Mouse (Mus musculus): ENCODE data around the gene Uqcc3. TPM values are rescaled to one million over a fixed set of nuclear protein-coding genes. Genes with fewer than 3 reads are reported as not detected.
"Not testable (repeated sequence)": the region's sequence is repeated elsewhere in the genome, so short reads cannot be mapped to it uniquely, and the experiment has no call there.

The Uqcc3 gene
- polyA plus RNA-seq, 1 experiment from 2014 or later: 55.2 TPM

- H3K36me3 ChIP-seq (replicated peaks): peaks cover 22% of the 10 kb centered on the region
- H3K9ac ChIP-seq: peak within 1 kb of the TSS; percentile 70
- peak within 1 kb of the TSS; percentile 97 for H3K27ac ChIP-seq
- peaks cover 36% of the 10 kb centered on the region for H3K4me1 ChIP-seq
- peak; percentile 82 for ATAC-seq (ENCODE audit: low FRiP score)
- no peaks in the 10 kb centered on the region for H3K27me3 ChIP-seq
- WGBS: 33% methylated on average over 11 of the region's 11 CpGs
- peak within 1 kb of the TSS; percentile 47 for H3K4me3 ChIP-seq (replicated peaks)
- H3K4me2 ChIP-seq: peak within 1 kb of the TSS; percentile 84
- H3K9me3 ChIP-seq: no peaks in the 10 kb centered on the region
Observed at GRCm38 (mm10) chr19:8839103-8839907, 41.4 kb downstream of the Uqcc3 start, which contains the start of gene Gng3. Gene Gng3, minus strand, starts transcription at chr19:8839194.

DNA sequence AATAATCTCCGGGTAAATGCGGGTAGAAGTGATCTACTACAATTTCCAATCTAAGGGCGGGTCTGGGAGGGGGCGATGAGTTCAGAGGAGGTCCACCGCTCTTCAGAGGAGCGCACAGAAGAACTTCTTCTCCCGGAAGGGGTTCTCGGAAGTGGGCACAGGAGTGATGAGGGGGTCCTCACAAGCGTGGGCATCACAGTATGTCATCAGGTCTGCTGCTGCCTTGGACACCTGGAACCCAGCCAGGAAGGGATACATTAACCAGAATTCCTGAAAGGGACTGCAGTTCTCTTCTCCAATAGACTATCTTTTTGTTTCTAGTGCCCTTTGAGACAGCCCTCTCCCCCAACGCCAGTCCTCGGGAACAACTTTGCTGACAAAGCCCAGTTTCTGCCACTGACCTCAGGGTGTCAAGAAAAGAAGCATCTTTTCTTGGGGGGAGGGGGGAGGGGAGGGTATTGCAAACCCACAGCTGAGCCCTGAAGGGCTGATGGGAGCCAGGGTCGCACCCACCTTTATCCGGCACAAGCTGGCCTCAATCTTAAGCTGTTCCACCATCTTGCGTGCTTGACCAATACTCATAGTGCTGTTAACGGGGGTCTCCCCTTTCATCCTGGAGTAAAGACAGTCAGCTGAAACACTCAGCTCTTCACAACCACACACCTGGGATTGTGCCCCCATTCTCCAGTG lies 42.5 kb downstream of the Uqcc3 start:
- 15% methylated on average over 15 of the region's 15 CpGs for WGBS
- Histone ChIP-seq H3K9me3 (no peaks in the 10 kb centered on the region), H3K27me3 (no peaks in the 10 kb centered on the region), H3K27ac (peak overlapping the region; percentile 97), H3K4me3 (replicated peaks) (peak overlapping the region; percentile 47), H3K4me1 (peaks cover 36% of the 10 kb centered on the region), H3K9ac (peak overlapping the region; percentile 70), H3K36me3 (replicated peaks) (peaks cover 33% of the 10 kb centered on the region), H3K4me2 (peak overlapping the region; percentile 84)
- ATAC-seq (ENCODE audit: low FRiP score): peak; percentile 10; the same call in 1 of the 2 replicates

- ATAC-seq (ENCODE audit: low FRiP score): peak; percentile 74
- Histone ChIP-seq H3K27me3 (no peaks in the 10 kb centered on the region), H3K9ac (peak within 1 kb of the TSS; percentile 70), H3K36me3 (replicated peaks) (peaks cover 34% of the 10 kb centered on the region), H3K4me3 (replicated peaks) (peak within 1 kb of the TSS; percentile 47), H3K4me1 (peaks cover 36% of the 10 kb centered on the region), H3K9me3 (no peaks in the 10 kb centered on the region), H3K4me2 (peak within 1 kb of the TSS; percentile 84), H3K27ac (peak within 1 kb of the TSS; percentile 97)
- under 1% methylated on average over 38 of the region's 38 CpGs for WGBS
Observed at GRCm38 (mm10) chr19:8837251-8837791, 43.4 kb downstream of the Uqcc3 start, which contains the start of gene Bscl2. Gene Bscl2, plus strand, starts transcription at chr19:8837467.

DNA sequence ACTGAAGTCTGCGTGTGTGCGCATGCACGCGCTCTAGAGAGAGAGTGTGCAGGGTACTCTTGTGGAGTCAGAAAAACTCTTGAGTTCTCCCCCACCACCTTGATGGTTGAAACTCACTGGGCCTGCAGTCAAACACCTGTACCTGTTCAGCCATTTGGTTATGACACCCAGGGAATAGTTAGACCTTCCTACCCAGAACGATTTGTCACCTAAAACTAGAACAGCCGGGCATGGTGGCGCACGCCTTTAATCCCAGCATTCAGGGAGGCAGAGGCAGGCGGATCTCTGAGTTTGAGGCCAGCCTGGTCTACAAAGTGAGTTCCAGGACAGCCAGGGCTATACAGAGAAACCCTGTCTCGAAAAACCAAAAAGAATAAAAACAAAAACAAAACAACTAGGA lies 44.4 kb downstream of the Uqcc3 start:
- WGBS: 98% methylated on average over 10 of the region's 10 CpGs
- H3K27ac ChIP-seq: peak overlapping the region; percentile 97
- H3K4me1 ChIP-seq: peaks cover 36% of the 10 kb centered on the region
- ATAC-seq (ENCODE audit: low FRiP score); H3K27me3 ChIP-seq; H3K4me2 ChIP-seq; H3K9ac ChIP-seq; H3K9me3 ChIP-seq; H3K4me3 ChIP-seq (replicated peaks): not testable (repeated sequence)
- peaks cover 44% of the 10 kb centered on the region for H3K36me3 ChIP-seq (replicated peaks)

DNA sequence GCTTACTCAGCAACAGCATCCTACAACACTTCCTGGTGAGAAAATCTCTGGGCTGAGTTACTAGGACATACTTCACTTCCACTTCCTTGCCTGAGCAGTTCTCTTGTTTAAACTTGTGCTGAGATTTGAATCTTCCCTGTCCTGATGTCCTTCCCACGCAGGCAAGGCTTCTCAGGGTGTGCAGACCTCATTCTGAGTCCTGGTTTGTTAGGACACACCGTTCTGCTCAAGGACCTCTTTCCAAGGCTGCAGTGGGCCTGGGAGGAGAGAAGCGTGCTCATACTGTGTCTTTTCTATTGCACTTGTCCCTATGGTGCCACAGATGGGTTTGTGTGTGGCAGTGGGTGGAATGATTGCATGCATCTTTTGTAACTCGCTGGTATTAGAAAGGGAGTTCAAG lies 47.8 kb downstream of the Uqcc3 start:
- 89% methylated on average over 4 of the region's 4 CpGs for WGBS
- peaks cover 77% of the 10 kb centered on the region for H3K36me3 ChIP-seq (replicated peaks)

GRCm38 (mm10) chr19:8831262-8831661 lies 49.5 kb downstream of the Uqcc3 start:
- no peak overlapping the region for H3K27ac ChIP-seq
- H3K27me3 ChIP-seq: no peaks in the 10 kb centered on the region
- no peaks in the 10 kb centered on the region for H3K9me3 ChIP-seq
- H3K4me2 ChIP-seq: no peak overlapping the region
- H3K4me3 ChIP-seq (replicated peaks): no peak overlapping the region
- H3K36me3 ChIP-seq (replicated peaks): peaks cover 93% of the 10 kb centered on the region
- no peaks in the 10 kb centered on the region for H3K4me1 ChIP-seq
- WGBS: 84% methylated on average over 11 of the region's 11 CpGs
- H3K9ac ChIP-seq: no peak overlapping the region
- no peak for ATAC-seq (ENCODE audit: low FRiP score)

More for the DNA sequence above, 47.8 kb downstream of the Uqcc3 start:
- H3K27me3 ChIP-seq: no peaks in the 10 kb centered on the region
- ATAC-seq (ENCODE audit: low FRiP score): no peak
- H3K9me3 ChIP-seq: no peaks in the 10 kb centered on the region
- H3K4me1 ChIP-seq: peaks cover 4% of the 10 kb centered on the region
- no peak overlapping the region for H3K9ac ChIP-seq
- H3K27ac ChIP-seq: no peak overlapping the region
- no peak overlapping the region for H3K4me2 ChIP-seq
- no peak overlapping the region for H3K4me3 ChIP-seq (replicated peaks)

DNA sequence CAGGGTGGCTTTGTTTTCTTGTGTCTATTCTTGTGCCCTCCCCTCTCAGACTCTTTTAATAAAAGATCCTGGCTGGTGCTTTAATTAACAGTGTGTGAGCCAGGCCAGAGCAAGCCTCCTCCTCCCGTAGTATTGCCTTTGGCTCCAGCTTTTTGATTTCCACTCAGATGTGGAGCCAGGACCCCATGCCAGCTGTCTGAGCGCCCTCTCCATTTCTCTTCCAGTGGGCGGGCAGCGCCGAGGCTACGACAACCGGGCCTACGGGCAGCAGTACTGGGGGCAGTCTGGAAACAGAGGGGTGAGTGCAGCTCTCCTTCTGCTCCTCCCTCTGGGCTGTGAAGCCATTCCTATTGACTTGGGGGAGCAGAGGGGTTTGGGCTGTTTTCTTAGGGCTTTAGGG lies 50.1 kb downstream of the Uqcc3 start:
- Histone ChIP-seq H3K9ac (no peak overlapping the region), H3K27ac (no peak overlapping the region), H3K27me3 (no peaks in the 10 kb centered on the region), H3K36me3 (replicated peaks) (peaks cover 94% of the 10 kb centered on the region), H3K4me2 (no peak overlapping the region), H3K4me3 (replicated peaks) (no peak overlapping the region), H3K9me3 (no peaks in the 10 kb centered on the region), H3K4me1 (no peaks in the 10 kb centered on the region)
- ATAC-seq (ENCODE audit: low FRiP score): no peak
- WGBS: 91% methylated on average over 8 of the region's 8 CpGs

Small RNAs within 50 kb of the gene (microRNA-seq; reads per million reads assigned to microRNA genes)
- gene Mir5136: not detected

Other genes with a start within 250 kb of the Uqcc3 start
- gene Chrm1, start 217.1 kb downstream of the Uqcc3 start, polyA plus RNA-seq (2016; fragmentation: Nextera tagmentation; extraction: Ambion mirVana): 0.10 and 0.27 TPM in 2 replicates
- gene Slc3a2, start 157.6 kb downstream of the Uqcc3 start, polyA plus RNA-seq (2016; fragmentation: Nextera tagmentation; extraction: Ambion mirVana): 140 and 143 TPM in 2 replicates
- 83.7 and 85.9 TPM in 2 replicates for gene Wdr74, start 145.1 kb downstream of the Uqcc3 start, polyA plus RNA-seq (2016; fragmentation: Nextera tagmentation; extraction: Ambion mirVana)
- gene 1700092M07Rik, start 140.2 kb downstream of the Uqcc3 start, polyA plus RNA-seq (2016; fragmentation: Nextera tagmentation; extraction: Ambion mirVana): 2.8 and 3.7 TPM in 2 replicates
- gene Stx5a, start 139.5 kb downstream of the Uqcc3 start, polyA plus RNA-seq (2016; fragmentation: Nextera tagmentation; extraction: Ambion mirVana): 108 and 114 TPM in 2 replicates
- 206 and 225 TPM in 2 replicates for gene Nxf1, start 123.8 kb downstream of the Uqcc3 start, polyA plus RNA-seq (2016; fragmentation: Nextera tagmentation; extraction: Ambion mirVana)
- gene Tmem223, start 109.9 kb downstream of the Uqcc3 start, polyA plus RNA-seq (2016; fragmentation: Nextera tagmentation; extraction: Ambion mirVana): 203 and 210 TPM in 2 replicates
- gene Tmem179b, start 106.5 kb downstream of the Uqcc3 start, polyA plus RNA-seq (2016; fragmentation: Nextera tagmentation; extraction: Ambion mirVana): 34.4 and 36.9 TPM in 2 replicates
- 35.9 and 41.5 TPM in 2 replicates for gene Taf6l, start 94.5 kb downstream of the Uqcc3 start, polyA plus RNA-seq (2016; fragmentation: Nextera tagmentation; extraction: Ambion mirVana)
- 158 and 161 TPM in 2 replicates for gene Polr2g, start 82.3 kb downstream of the Uqcc3 start, polyA plus RNA-seq (2016; fragmentation: Nextera tagmentation; extraction: Ambion mirVana)
- 6.6 and 7.9 TPM in 2 replicates for gene Zbtb3, start 78.4 kb downstream of the Uqcc3 start, polyA plus RNA-seq (2016; fragmentation: Nextera tagmentation; extraction: Ambion mirVana)
- 78.7 and 83.9 TPM in 2 replicates for gene Ttc9c, start 61.6 kb downstream of the Uqcc3 start, polyA plus RNA-seq (2016; fragmentation: Nextera tagmentation; extraction: Ambion mirVana)
- 7.2 and 7.8 TPM in 2 replicates for gene Hnrnpul2, start 60.9 kb downstream of the Uqcc3 start, polyA plus RNA-seq (2016; fragmentation: Nextera tagmentation; extraction: Ambion mirVana)
- not detected in 2 replicates for gene AC129217.1, start 51.1 kb downstream of the Uqcc3 start, polyA plus RNA-seq (2016; fragmentation: Nextera tagmentation; extraction: Ambion mirVana)
- gene Bscl2, start 43.5 kb downstream of the Uqcc3 start, polyA plus RNA-seq (2016; fragmentation: Nextera tagmentation; extraction: Ambion mirVana): 57.5 and 62.9 TPM in 2 replicates
- 131 and 139 TPM in 2 replicates for gene Gng3, start 41.7 kb downstream of the Uqcc3 start, polyA plus RNA-seq (2016; fragmentation: Nextera tagmentation; extraction: Ambion mirVana)
- 0.26 and 0.60 TPM in 2 replicates for gene Lrrn4cl, start 30.2 kb downstream of the Uqcc3 start, polyA plus RNA-seq (2016; fragmentation: Nextera tagmentation; extraction: Ambion mirVana)
- gene Ubxn1, start 9.4 kb downstream of the Uqcc3 start, polyA plus RNA-seq (2016; fragmentation: Nextera tagmentation; extraction: Ambion mirVana): 178 and 182 TPM in 2 replicates
- 104 and 119 TPM in 2 replicates for gene Lbhd1, start 2.8 kb upstream of the Uqcc3 start, polyA plus RNA-seq (2016; fragmentation: Nextera tagmentation; extraction: Ambion mirVana)
- gene Gm49403, start 3.0 kb upstream of the Uqcc3 start, polyA plus RNA-seq (2016; fragmentation: Nextera tagmentation; extraction: Ambion mirVana): not detected in 2 replicates
- gene 1810009A15Rik, start 7.9 kb upstream of the Uqcc3 start, polyA plus RNA-seq (2016; fragmentation: Nextera tagmentation; extraction: Ambion mirVana): 91.0 and 104 TPM in 2 replicates
- not detected in 2 replicates for gene Gm49416, start 8.0 kb upstream of the Uqcc3 start, polyA plus RNA-seq (2016; fragmentation: Nextera tagmentation; extraction: Ambion mirVana)
- gene Ints5, start 12.1 kb upstream of the Uqcc3 start, polyA plus RNA-seq (2016; fragmentation: Nextera tagmentation; extraction: Ambion mirVana): 48.1 and 52.6 TPM in 2 replicates
- 106 and 113 TPM in 2 replicates for gene Ganab, start 17.1 kb upstream of the Uqcc3 start, polyA plus RNA-seq (2016; fragmentation: Nextera tagmentation; extraction: Ambion mirVana)
- gene B3gat3, start 39.5 kb upstream of the Uqcc3 start, polyA plus RNA-seq (2016; fragmentation: Nextera tagmentation; extraction: Ambion mirVana): 64.4 and 64.8 TPM in 2 replicates
- gene Rom1, start 48.4 kb upstream of the Uqcc3 start, polyA plus RNA-seq (2016; fragmentation: Nextera tagmentation; extraction: Ambion mirVana): 1.3 and 2.5 TPM in 2 replicates
- 13.2 and 13.8 TPM in 2 replicates for gene Eml3, start 48.6 kb upstream of the Uqcc3 start, polyA plus RNA-seq (2016; fragmentation: Nextera tagmentation; extraction: Ambion mirVana)
- 193 and 206 TPM in 2 replicates for gene Mta2, start 61.0 kb upstream of the Uqcc3 start, polyA plus RNA-seq (2016; fragmentation: Nextera tagmentation; extraction: Ambion mirVana)
- gene Tut1, start 72.9 kb upstream of the Uqcc3 start, polyA plus RNA-seq (2016; fragmentation: Nextera tagmentation; extraction: Ambion mirVana): 36.9 and 37.0 TPM in 2 replicates
- gene Eef1g, start 86.1 kb upstream of the Uqcc3 start, polyA plus RNA-seq (2016; fragmentation: Nextera tagmentation; extraction: Ambion mirVana): 365 and 373 TPM in 2 replicates
- 6.4 and 8.5 TPM in 2 replicates for gene Ahnak, start 108.4 kb upstream of the Uqcc3 start, polyA plus RNA-seq (2016; fragmentation: Nextera tagmentation; extraction: Ambion mirVana)
- gene Scgb1a1, start 207.0 kb upstream of the Uqcc3 start, polyA plus RNA-seq (2016; fragmentation: Nextera tagmentation; extraction: Ambion mirVana): not detected in 2 replicates